Mouse (Mus musculus): ENCODE measurements around the gene Olfr314.
"Not testable (repeated sequence)": the region's sequence is repeated elsewhere in the genome, so short reads cannot be mapped to it uniquely, and the experiment has no call there.

Olfr314 gene

GRCm38 (mm10) chr11:58812001-58812400, 29.2 kb downstream of the Olfr314 start:
- Histone ChIP-seq H3K4me1 (replicated peaks; ENCODE audit: low read depth, low read length) (no peaks in the 10 kb centered on the region), H3K4me3 (replicated peaks; ENCODE audit: low read length) (no peak overlapping the region), H3K36me3 (ENCODE audit: insufficient read depth, low read length) (no peaks in the 10 kb centered on the region), H3K9me3 (ENCODE audit: low read length) (no peaks in the 10 kb centered on the region), H3K27me3 (ENCODE audit: insufficient read depth, low read length) (no peaks in the 10 kb centered on the region)
- TF ChIP-seq CTCF (conservative IDR thresholded peaks at IDR 0.05; ENCODE audit: low read length) (peak; percentile 78), NANOG (IDR thresholded peaks at IDR 0.05; ENCODE audit: borderline replicate concordance, low read length) (no peak), POU5F1 (IDR thresholded peaks at IDR 0.05; ENCODE audit: borderline replicate concordance, low read length) (no peak)

DNA sequence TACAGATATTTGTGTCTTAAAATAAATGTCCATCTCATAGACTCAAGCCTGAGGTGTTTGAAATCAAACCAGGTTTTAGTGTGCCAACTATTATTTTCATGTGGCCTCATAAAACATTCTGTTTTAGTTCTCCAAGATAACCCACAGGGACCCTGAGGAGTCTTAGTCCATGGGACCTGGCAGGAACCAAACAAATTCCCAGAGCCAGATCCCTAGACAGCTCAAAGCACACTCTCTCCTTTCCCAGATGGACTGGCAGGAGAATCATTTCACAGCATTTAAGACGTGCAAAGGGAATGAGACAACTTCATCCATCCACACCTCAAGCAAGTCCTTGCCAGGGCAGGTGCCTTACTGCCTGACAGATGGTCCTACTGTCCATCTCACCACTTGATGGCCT, 31.9 kb downstream of the Olfr314 start, which contains the start of gene Olfr313:
TSS of gene Olfr313 (plus strand) at position 301 of the 400 bp plus-strand sequence.
- H3K9me3 ChIP-seq (ENCODE audit: low read length); H3K4me1 ChIP-seq (replicated peaks; ENCODE audit: low read depth, low read length); H3K4me3 ChIP-seq (replicated peaks; ENCODE audit: low read length); H3K27me3 ChIP-seq (ENCODE audit: insufficient read depth, low read length); H3K36me3 ChIP-seq (ENCODE audit: insufficient read depth, low read length): not testable (repeated sequence)

DNA sequence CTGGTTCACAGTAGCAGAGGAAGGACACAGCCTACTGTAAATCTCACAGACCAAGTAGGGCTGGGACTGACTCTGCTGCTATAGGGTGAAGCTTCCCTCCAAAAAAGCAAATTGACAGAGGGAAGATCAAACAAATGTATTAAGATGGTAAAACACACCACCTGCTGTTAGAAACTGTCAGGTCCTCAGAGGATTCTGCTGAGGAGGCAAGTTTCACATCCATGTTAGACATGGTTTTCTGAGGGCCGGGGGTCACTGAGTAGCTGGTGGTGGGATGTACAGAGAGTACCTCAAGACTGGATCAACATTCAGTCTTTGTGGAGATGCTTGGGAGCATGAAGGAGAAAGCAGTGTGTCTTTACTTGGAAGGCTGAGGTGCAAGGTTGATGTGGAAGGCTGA, 32.9 kb downstream of the Olfr314 start:
- TF ChIP-seq POU5F1 (IDR thresholded peaks at IDR 0.05; ENCODE audit: borderline replicate concordance, low read length) (no peak), CTCF (conservative IDR thresholded peaks at IDR 0.05; ENCODE audit: low read length) (no peak), NANOG (IDR thresholded peaks at IDR 0.05; ENCODE audit: borderline replicate concordance, low read length) (no peak)
- Histone ChIP-seq H3K4me1 (replicated peaks; ENCODE audit: low read depth, low read length) (no peaks in the 10 kb centered on the region), H3K27me3 (ENCODE audit: insufficient read depth, low read length) (no peaks in the 10 kb centered on the region), H3K9me3 (ENCODE audit: low read length) (no peaks in the 10 kb centered on the region), H3K36me3 (ENCODE audit: insufficient read depth, low read length) (no peaks in the 10 kb centered on the region), H3K4me3 (replicated peaks; ENCODE audit: low read length) (no peak overlapping the region)

DNA sequence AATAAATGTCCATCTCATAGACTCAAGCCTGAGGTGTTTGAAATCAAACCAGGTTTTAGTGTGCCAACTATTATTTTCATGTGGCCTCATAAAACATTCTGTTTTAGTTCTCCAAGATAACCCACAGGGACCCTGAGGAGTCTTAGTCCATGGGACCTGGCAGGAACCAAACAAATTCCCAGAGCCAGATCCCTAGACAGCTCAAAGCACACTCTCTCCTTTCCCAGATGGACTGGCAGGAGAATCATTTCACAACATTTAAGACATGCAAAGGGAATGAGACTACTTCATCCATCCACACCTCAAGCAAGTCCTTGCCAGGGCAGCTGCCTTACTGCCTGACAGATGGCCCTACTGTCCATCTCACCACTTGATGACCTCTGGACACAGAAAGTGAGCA, 46.2 kb downstream of the Olfr314 start, which contains the start of gene Olfr312:
TSS of gene Olfr312 (plus strand) at position 301 of the 400 bp plus-strand sequence.
- H3K4me3 ChIP-seq (replicated peaks; ENCODE audit: low read length); H3K9me3 ChIP-seq (ENCODE audit: low read length); H3K27me3 ChIP-seq (ENCODE audit: insufficient read depth, low read length); H3K36me3 ChIP-seq (ENCODE audit: insufficient read depth, low read length); H3K4me1 ChIP-seq (replicated peaks; ENCODE audit: low read depth, low read length): not testable (repeated sequence)

DNA sequence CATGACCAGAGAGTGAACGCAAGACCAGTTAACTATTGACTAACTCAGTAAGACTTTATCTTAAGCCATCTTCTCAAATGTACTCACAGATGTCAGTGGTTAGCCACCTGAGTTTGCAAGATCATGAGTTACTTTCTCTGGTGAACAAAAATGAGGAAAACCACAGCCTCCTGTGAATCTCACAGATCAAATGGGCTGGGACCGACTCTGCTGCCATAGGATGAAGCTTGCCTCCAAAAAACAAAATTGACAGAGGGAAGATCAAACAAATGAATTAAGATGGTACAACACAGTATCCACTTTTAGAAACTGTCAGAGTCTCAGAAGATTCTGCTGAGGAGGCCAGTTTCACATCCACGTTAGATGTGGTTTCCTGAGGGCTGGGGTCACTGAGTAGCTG, 47.0 kb downstream of the Olfr314 start:
- Histone ChIP-seq H3K36me3 (ENCODE audit: insufficient read depth, low read length) (no peaks in the 10 kb centered on the region), H3K9me3 (ENCODE audit: low read length) (no peaks in the 10 kb centered on the region), H3K4me1 (replicated peaks; ENCODE audit: low read depth, low read length) (no peaks in the 10 kb centered on the region), H3K27me3 (ENCODE audit: insufficient read depth, low read length) (no peaks in the 10 kb centered on the region), H3K4me3 (replicated peaks; ENCODE audit: low read length) (no peak overlapping the region)
- TF ChIP-seq NANOG (IDR thresholded peaks at IDR 0.05; ENCODE audit: borderline replicate concordance, low read length) (no peak), POU5F1 (IDR thresholded peaks at IDR 0.05; ENCODE audit: borderline replicate concordance, low read length) (no peak), CTCF (conservative IDR thresholded peaks at IDR 0.05; ENCODE audit: low read length) (no peak)

- H3K27me3 ChIP-seq (ENCODE audit: insufficient read depth, low read length); H3K4me1 ChIP-seq (replicated peaks; ENCODE audit: low read depth, low read length); H3K9me3 ChIP-seq (ENCODE audit: low read length); H3K4me3 ChIP-seq (replicated peaks; ENCODE audit: low read length); H3K36me3 ChIP-seq (ENCODE audit: insufficient read depth, low read length): not testable (repeated sequence)
These were observed 49.8 kb downstream of the Olfr314 start for GRCm38 (mm10) chr11:58832541-58832940.
